Mouse (Mus musculus): Measurements from ENCODE around the gene Dnase2a. TPM values are rescaled to one million over a fixed set of nuclear protein-coding genes. Genes with fewer than 3 reads are reported as not detected.

Gene Dnase2a
- polyA plus RNA-seq, 2 experiments, result 8.4 to 9.6 TPM

GRCm38 (mm10) chr8:84915269-84915668 lies 6.9 kb downstream of the Dnase2a start:
- no peak overlapping the region for H3K4me3 ChIP-seq (ENCODE audit: insufficient read depth in 1 of 2, low read depth in 2 of 2, low read length in 2 of 2)
- no peak overlapping the region for H3K27ac ChIP-seq
- H3K9ac ChIP-seq (replicated peaks), result no peak overlapping the region
- no peak overlapping the region for H3K4me2 ChIP-seq (ENCODE audit: low read depth)
- no peaks in the 10 kb centered on the region; the same call in 1 of the 2 replicates for H3K36me3 ChIP-seq (replicated peaks; ENCODE audit: control insufficient read depth, insufficient read depth, low read depth)
- H3K4me1 ChIP-seq (replicated peaks; ENCODE audit: control insufficient read depth in 2 of 2, insufficient read depth in 2 of 2, low read length in 1 of 2), result peaks cover under 1 to 3% of the 10 kb centered on the region in 2 experiments; a peak in 2 of 4 replicates
- no peaks in the 10 kb centered on the region for H3K9me3 ChIP-seq (ENCODE audit: control insufficient read depth, low read length)
- WGBS (ENCODE audit: insufficient replicate concordance), result 84% methylated on average over 8 of the region's 8 CpGs
- no peak for ATAC-seq (ENCODE audit: insufficient read depth)
- peaks cover 11% of the 10 kb centered on the region for H3K27me3 ChIP-seq (ENCODE audit: control insufficient read depth, insufficient read depth, low read length)
- DNase-seq (ENCODE audit: low read depth in 3 of 3, low spot score in 3 of 3), result no peak
- TF ChIP-seq EP300 (IDR thresholded peaks at IDR 0.05; ENCODE audit: low read depth) (no peak), CTCF (IDR thresholded peaks at IDR 0.05; ENCODE audit: low read depth) (no peak)

- Histone ChIP-seq H3K36me3 (replicated peaks; ENCODE audit: control insufficient read depth, insufficient read depth, low read depth) (no peaks in the 10 kb centered on the region), H3K4me3 (ENCODE audit: insufficient read depth in 1 of 2, low read depth in 2 of 2, low read length in 2 of 2) (no peak overlapping the region), H3K27ac (no peak overlapping the region), H3K9me3 (ENCODE audit: control insufficient read depth, low read length) (no peaks in the 10 kb centered on the region), H3K4me2 (ENCODE audit: low read depth) (no peak overlapping the region), H3K27me3 (ENCODE audit: control insufficient read depth, insufficient read depth, low read length) (peaks cover 5% of the 10 kb centered on the region; the same call in 1 of the 2 replicates), H3K4me1 (replicated peaks; ENCODE audit: control insufficient read depth in 2 of 2, insufficient read depth in 2 of 2, low read length in 1 of 2) (peaks cover 0 to 3% of the 10 kb centered on the region in 2 experiments; a peak in 2 of 4 replicates), H3K9ac (replicated peaks) (no peak overlapping the region)
- TF ChIP-seq CTCF (IDR thresholded peaks at IDR 0.05; ENCODE audit: low read depth), result no peak
- 31% methylated on average over 20 of the region's 20 CpGs for WGBS (ENCODE audit: insufficient replicate concordance)
- no peak for ATAC-seq (ENCODE audit: insufficient read depth)
- DNase-seq (ENCODE audit: low read depth in 3 of 3, low spot score in 3 of 3), result no peak
These were observed 9.4 kb downstream of the Dnase2a start for GRCm38 (mm10) chr8:84917781-84918180.

- Histone ChIP-seq H3K36me3 (replicated peaks; ENCODE audit: control insufficient read depth, insufficient read depth, low read depth) (no peaks in the 10 kb centered on the region), H3K9ac (replicated peaks) (no peak overlapping the region), H3K4me1 (replicated peaks; ENCODE audit: control insufficient read depth in 2 of 2, insufficient read depth in 2 of 2, low read length in 1 of 2) (peaks cover 0 to under 1% of the 10 kb centered on the region in 2 experiments; a peak in 2 of 4 replicates), H3K4me2 (ENCODE audit: low read depth) (no peak overlapping the region), H3K27me3 (ENCODE audit: control insufficient read depth, insufficient read depth, low read length) (peaks cover 5% of the 10 kb centered on the region; the same call in 1 of the 2 replicates), H3K27ac (no peak overlapping the region), H3K4me3 (ENCODE audit: insufficient read depth in 1 of 2, low read depth in 2 of 2, low read length in 2 of 2) (no peak overlapping the region), H3K9me3 (ENCODE audit: control insufficient read depth, low read length) (no peaks in the 10 kb centered on the region)
- TF ChIP-seq CTCF (IDR thresholded peaks at IDR 0.05; ENCODE audit: low read depth) (no peak), EP300 (IDR thresholded peaks at IDR 0.05; ENCODE audit: low read depth) (no peak)
- ATAC-seq (ENCODE audit: insufficient read depth) (no peak), DNase-seq (ENCODE audit: low read depth in 3 of 3, low spot score in 3 of 3) (no peak)
- 78% methylated on average over 15 of the region's 15 CpGs for WGBS (ENCODE audit: insufficient replicate concordance)
These were observed 10.3 kb downstream of the Dnase2a start for GRCm38 (mm10) chr8:84918646-84919045.

- Histone ChIP-seq H3K27ac (no peak overlapping the region), H3K27me3 (ENCODE audit: control insufficient read depth, insufficient read depth, low read length) (peaks cover 5% of the 10 kb centered on the region; the same call in 1 of the 2 replicates), H3K36me3 (replicated peaks; ENCODE audit: control insufficient read depth, insufficient read depth, low read depth) (no peaks in the 10 kb centered on the region), H3K9me3 (ENCODE audit: control insufficient read depth, low read length) (no peaks in the 10 kb centered on the region), H3K4me1 (replicated peaks; ENCODE audit: control insufficient read depth in 2 of 2, insufficient read depth in 2 of 2, low read length in 1 of 2) (no peaks in the 10 kb centered on the region), H3K4me2 (ENCODE audit: low read depth) (no peak overlapping the region), H3K4me3 (ENCODE audit: insufficient read depth in 1 of 2, low read depth in 2 of 2, low read length in 2 of 2) (no peak overlapping the region), H3K9ac (replicated peaks) (no peak overlapping the region)
- no peak for DNase-seq (ENCODE audit: low read depth in 3 of 3, low spot score in 3 of 3)
- TF ChIP-seq CTCF (IDR thresholded peaks at IDR 0.05; ENCODE audit: low read depth) (no peak), EP300 (IDR thresholded peaks at IDR 0.05; ENCODE audit: low read depth) (no peak)
- WGBS (ENCODE audit: insufficient replicate concordance), result 59% methylated on average over 2 of the region's 2 CpGs
- no peak for ATAC-seq (ENCODE audit: insufficient read depth)
These were observed 13.2 kb downstream of the Dnase2a start for GRCm38 (mm10) chr8:84921596-84921995.

- no peaks in the 10 kb centered on the region for H3K4me1 ChIP-seq (replicated peaks; ENCODE audit: control insufficient read depth in 2 of 2, insufficient read depth in 2 of 2, low read length in 1 of 2)
- DNase-seq (ENCODE audit: low read depth in 3 of 3, low spot score in 3 of 3) (no peak), ATAC-seq (ENCODE audit: insufficient read depth) (no peak)
- no peaks in the 10 kb centered on the region for H3K36me3 ChIP-seq (replicated peaks; ENCODE audit: control insufficient read depth, insufficient read depth, low read depth)
- peaks cover 16% of the 10 kb centered on the region for H3K27me3 ChIP-seq (ENCODE audit: control insufficient read depth, insufficient read depth, low read length)
- no peaks in the 10 kb centered on the region for H3K9me3 ChIP-seq (ENCODE audit: control insufficient read depth, low read length)
- H3K4me3 ChIP-seq (ENCODE audit: insufficient read depth in 1 of 2, low read depth in 2 of 2, low read length in 2 of 2), result no peak overlapping the region
- H3K27ac ChIP-seq, result no peak overlapping the region
- no peak for TF ChIP-seq CTCF (IDR thresholded peaks at IDR 0.05; ENCODE audit: low read depth)
- TF ChIP-seq EP300 (IDR thresholded peaks at IDR 0.05; ENCODE audit: low read depth), result no peak
- no peak overlapping the region for H3K4me2 ChIP-seq (ENCODE audit: low read depth)
- 40% methylated on average over 7 of the region's 7 CpGs for WGBS (ENCODE audit: insufficient replicate concordance)
- H3K9ac ChIP-seq (replicated peaks), result no peak overlapping the region
These were observed 17.2 kb downstream of the Dnase2a start for GRCm38 (mm10) chr8:84925557-84925956.

Data from liver, embryonic 14.5 days (tissue).